In genomic region chr2:127318136-127318535, GRCm38 (mm10) we compare ENCODE assay signal across 31 mouse cellular contexts. TPM values are rescaled to one million over a fixed set of nuclear protein-coding genes. Genes with fewer than 3 reads are reported as not detected.
DNase-seq lines count a peak whose midpoint lies in the region; ATAC-seq lines count a peak whose summit lies in the region.
"Had no signal": no experiment of that assay in that cellular context is flagged by ENCODE, and none has a peak within 500 bp of the region (broad histone marks: within the 10 kb centered on the region; RNA-seq: fewer than 3 reads in every experiment).

No protein-coding gene starts in this region.

- H3K27ac ChIP-seq in midbrain, embryonic 13.5 days: no peak overlapping the region
- H3K27ac ChIP-seq: embryonic facial prominence, embryonic 10.5 days; hindbrain, embryonic 14.5 days; kidney, postnatal 0 days; liver, embryonic 14.5 days had no signal

- H3K9ac ChIP-seq in midbrain, embryonic 13.5 days (replicated peaks): no peak overlapping the region
- H3K9ac ChIP-seq: hindbrain, embryonic 14.5 days; liver, embryonic 14.5 days had no signal

- no peaks in the 10 kb centered on the region for H3K27me3 ChIP-seq in midbrain, embryonic 13.5 days

- H3K36me3 ChIP-seq in midbrain, embryonic 13.5 days: no peaks in the 10 kb centered on the region
- H3K36me3 ChIP-seq: embryonic facial prominence, embryonic 10.5 days had no signal

- H3K4me3 ChIP-seq in midbrain, embryonic 13.5 days (replicated peaks): no peak overlapping the region
- H3K4me3 ChIP-seq: embryonic facial prominence, embryonic 10.5 days had no signal

- peak; percentile 77 for DNase-seq in thymus, postnatal 0 days (ENCODE audit: low spot score)
- DNase-seq in thymus, postnatal 10 days (ENCODE audit: low spot score in 2 of 2): no peak
- peak; percentile 87 for DNase-seq in induced T-regulatory cell, adult 2 months (ENCODE audit: low read depth)
- DNase-seq in cerebellum, adult 9-11 months: no peak
- DNase-seq in lung, adult 18-20 months: no peak
- DNase-seq: adrenal gland, postnatal 36 days; B cell, adult 2 months; cerebellum, adult 9-10 months; gastrocnemius, postnatal 25 days; heart, postnatal 36 days; layer of hippocampus, adult 9-11 months; lung, postnatal 4 days; spleen, adult 18-20 months had no signal

- peak; percentile 33 for ATAC-seq in neutrophil, adult 5-6 weeks (ENCODE audit: extremely low read depth, insufficient number of reproducible peaks, low FRiP score, poor library complexity, severe bottlenecking)
- no peak for ATAC-seq in midbrain, embryonic 13.5 days
- ATAC-seq: forebrain, embryonic 16.5 days; intestine, embryonic 16.5 days; midbrain, embryonic 16.5 days had no signal

- 89% methylated on average over 4 of the region's 4 CpGs for WGBS in midbrain, embryonic 13.5 days

- H3K4me2 ChIP-seq in midbrain, embryonic 13.5 days (replicated peaks): no peak overlapping the region
- H3K4me2 ChIP-seq: hindbrain, embryonic 14.5 days had no signal

- no peaks in the 10 kb centered on the region for H3K4me1 ChIP-seq in midbrain, embryonic 13.5 days (replicated peaks)

- no peaks in the 10 kb centered on the region for H3K9me3 ChIP-seq in midbrain, embryonic 13.5 days
- H3K9me3 ChIP-seq: embryonic facial prominence, embryonic 10.5 days had no signal

RNA-seq across cellular contexts. Expression of gene Dusp2, which starts 17.8 kb away (rescaled TPM):
- 145 and 188 TPM in 2 replicates for polyA plus RNA-seq in thymus, postnatal 0 days (2015; fragmentation: Nextera tagmentation; extraction: Ambion mirVana)
- 175 and 211 TPM in 2 replicates for total RNA-seq in neutrophil, adult 5-6 weeks (2017)
- polyA plus RNA-seq in midbrain, embryonic 13.5 days (2015; fragmentation: Nextera tagmentation; extraction: Ambion mirVana): 4.3 and 4.4 TPM in 2 replicates

RNA-seq across cellular contexts. Expression of gene Astl, which starts 20.3 kb away (rescaled TPM):
- 0.14 and 0.39 TPM in 2 replicates for polyA plus RNA-seq in thymus, postnatal 0 days (2015; fragmentation: Nextera tagmentation; extraction: Ambion mirVana)
- 1.2 and 1.5 TPM in 2 replicates for total RNA-seq in neutrophil, adult 5-6 weeks (2017)
- not detected in 2 replicates for polyA plus RNA-seq in midbrain, embryonic 13.5 days (2015; fragmentation: Nextera tagmentation; extraction: Ambion mirVana)
- total RNA-seq: adrenal gland, adult 18-20 months; adrenal gland, postnatal 36 days; gastrocnemius, postnatal 25 days; heart, adult 8-10 months; heart, postnatal 36 days; left cerebral cortex, adult 18-20 months; left cerebral cortex, postnatal 36 days had no signal
- polyA plus RNA-seq: cortical plate, adult 2 months; forebrain, embryonic 16.5 days; heart, embryonic 14.5 days; hindbrain, embryonic 14.5 days; intestine, embryonic 16.5 days; kidney, postnatal 0 days; large intestine, adult 2 months; liver, embryonic 14.5 days; lung, embryonic 16.5 days; midbrain, embryonic 16.5 days; stomach, embryonic 14.5 days had no signal

RNA-seq across cellular contexts. Expression of gene Adra2b, which starts 44.9 kb away (rescaled TPM):
- 0.47 and 0.50 TPM in 2 replicates for polyA plus RNA-seq in thymus, postnatal 0 days (2015; fragmentation: Nextera tagmentation; extraction: Ambion mirVana)
- total RNA-seq in neutrophil, adult 5-6 weeks (2017): not detected in 2 replicates
- 0.12 and 0.15 TPM in 2 replicates for polyA plus RNA-seq in midbrain, embryonic 13.5 days (2015; fragmentation: Nextera tagmentation; extraction: Ambion mirVana)

RNA-seq across cellular contexts. Expression of gene Stard7, which starts 48.1 kb away (rescaled TPM):
- 56.7 and 61.8 TPM in 2 replicates for polyA plus RNA-seq in thymus, postnatal 0 days (2015; fragmentation: Nextera tagmentation; extraction: Ambion mirVana)
- 110 and 111 TPM in 2 replicates for total RNA-seq in neutrophil, adult 5-6 weeks (2017)
- 77.9 and 83.5 TPM in 2 replicates for polyA plus RNA-seq in midbrain, embryonic 13.5 days (2015; fragmentation: Nextera tagmentation; extraction: Ambion mirVana)

Comparison
In these comparisons a context has a peak if more than half of its experiments do, and no peak if none do; other contexts are left out.
1. DNase-seq: peak in thymus, postnatal 0 days (single experiment) and induced T-regulatory cell, adult 2 months (single experiment); none in thymus, postnatal 10 days (0 of 2), cerebellum, adult 9-11 months (single experiment) and lung, adult 18-20 months (0 of 2).
2. RNA of gene Dusp2, which starts 17.8 kb away (polyA plus RNA-seq): 145 to 188 TPM in thymus, postnatal 0 days; 4.3 to 4.4 TPM in midbrain, embryonic 13.5 days; every median in the first group is over 10 times any median in the second.